Mouse (Mus musculus) C2C12 (cell line): Measurements from ENCODE around the gene Trim46.

Experiments used
- CEBPB ChIP-seq: IDR thresholded peaks from one replicate; pipeline ENCODE4 v1.6.1; 2011; ENCODE audit warnings: low read depth, mild to moderate bottlenecking, control low read depth, moderate library complexity
- CTCF ChIP-seq: IDR thresholded peaks from one replicate; pipeline ENCODE4 v1.5.1; 2011; ENCODE audit not compliant: control insufficient read depth, insufficient read depth, insufficient read length
- FOSL1 ChIP-seq: IDR thresholded peaks from one replicate; pipeline ENCODE4 v1.8.0; 2011; ENCODE audit warnings: mild to moderate bottlenecking, low read length; ENCODE audit not compliant: poor library complexity, insufficient read depth, severe bottlenecking
- MAX ChIP-seq: IDR thresholded peaks from one replicate; pipeline ENCODE4 v1.6.1; 2011; ENCODE audit warnings: mild to moderate bottlenecking, control low read depth
- MYOG ChIP-seq: IDR thresholded peaks from one replicate; pipeline ENCODE4 v1.6.1; 2011; ENCODE audit not compliant: control insufficient read depth, insufficient read length; ENCODE audit errors: extremely low read depth
- USF1 ChIP-seq: IDR thresholded peaks from one replicate; pipeline ENCODE4 v1.6.1; 2011; ENCODE audit warnings: low read depth, mild to moderate bottlenecking, control low read depth, moderate library complexity

DNA sequence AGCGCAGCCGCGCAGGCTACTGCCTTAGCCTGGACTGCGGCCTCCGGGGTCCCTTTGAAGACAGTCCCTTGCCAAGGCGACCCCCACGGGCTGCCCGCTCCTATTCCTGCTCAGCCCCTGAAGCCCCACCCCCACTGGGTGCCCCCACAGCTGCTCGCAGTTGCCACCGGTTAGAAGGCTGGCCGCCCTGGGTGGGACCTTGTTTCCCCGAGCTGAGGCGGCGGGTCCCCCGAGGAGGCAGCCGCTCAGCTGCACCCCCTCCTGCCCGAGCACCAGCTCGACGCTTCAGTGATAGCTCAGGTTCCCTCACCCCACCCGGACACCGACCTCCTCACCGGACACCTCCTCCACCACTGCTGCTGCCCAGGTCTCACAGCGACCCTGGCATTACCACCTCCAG, 58.9 kb downstream of the Trim46 start:
- TF ChIP-seq CTCF (no peak), USF1 (no peak), MAX (no peak), FOSL1 (no peak), CEBPB (no peak), MYOG (no peak)
